Mouse (Mus musculus) kidney, postnatal 10 days (tissue): ENCODE data around the gene Dido1.

Experiments used
- DNase-seq: peaks from one replicate; pipeline ENCODE4 v3.0.0; 2021; ENCODE audit warnings: mixed read lengths

Gene Dido1

GRCm38 (mm10) chr2:180678609-180679140, 31.1 kb downstream of the Dido1 start:
- DNase-seq = peak; percentile 77

GRCm38 (mm10) chr2:180676706-180677105, 33.1 kb downstream of the Dido1 start:
- DNase-seq = no peak

- DNase-seq = no peak
Measured at GRCm38 (mm10) chr2:180662008-180662407, 47.8 kb downstream of the Dido1 start.

- no peak for DNase-seq
Measured at GRCm38 (mm10) chr2:180660521-180660920, 49.3 kb downstream of the Dido1 start.

- DNase-seq = peak; percentile 35
Measured at GRCm38 (mm10) chr2:180659353-180660150, 50.2 kb downstream of the Dido1 start.

GRCm38 (mm10) chr2:180658381-180658780, 51.4 kb downstream of the Dido1 start:
- DNase-seq = no peak

GRCm38 (mm10) chr2:180657394-180658013, 52.3 kb downstream of the Dido1 start:
- peak; percentile 85 for DNase-seq

GRCm38 (mm10) chr2:180655150-180655549, 54.6 kb downstream of the Dido1 start:
- DNase-seq = no peak

GRCm38 (mm10) chr2:180654666-180655065, 55.1 kb downstream of the Dido1 start:
- no peak for DNase-seq

- DNase-seq = no peak
Measured at GRCm38 (mm10) chr2:180646841-180647240, 63.0 kb downstream of the Dido1 start.

- DNase-seq = no peak
Measured at GRCm38 (mm10) chr2:180643626-180644025, 66.2 kb downstream of the Dido1 start.

GRCm38 (mm10) chr2:180642555-180643260, 67.1 kb downstream of the Dido1 start, which contains the start of gene Tcfl5:
TSS of gene Tcfl5 (minus strand) at chr2:180642708.
- no peak for DNase-seq

- no peak for DNase-seq
Measured at GRCm38 (mm10) chr2:180641576-180642554, 67.9 kb downstream of the Dido1 start.

- no peak for DNase-seq
Measured at GRCm38 (mm10) chr2:180611882-180612281, 97.9 kb downstream of the Dido1 start.

GRCm38 (mm10) chr2:180610283-180610682, 99.5 kb downstream of the Dido1 start:
- DNase-seq = no peak
